Mouse (Mus musculus): ENCODE results near the gene Gm49711. TPM values are rescaled to one million over a fixed set of nuclear protein-coding genes. Genes with fewer than 3 reads are reported as not detected.

Gm49711 gene
- polyA plus RNA-seq, 1 experiment from 2014 or later = 0.29 TPM

- ATAC-seq (replicated peaks; ENCODE audit: low FRiP score) = no peak
- no peaks in the 10 kb centered on the region for H3K27me3 ChIP-seq
- 92% methylated on average over 7 of the region's 7 CpGs for WGBS
Observed at GRCm38 (mm10) chr16:92039421-92039820, 18.7 kb upstream of the Gm49711 start.

GRCm38 (mm10) chr16:92039966-92040365 is 18.1 kb upstream of the Gm49711 start:
- no peaks in the 10 kb centered on the region for H3K36me3 ChIP-seq
- no peak for ATAC-seq (replicated peaks; ENCODE audit: low FRiP score)
- no peaks in the 10 kb centered on the region for H3K9me3 ChIP-seq (replicated peaks)
- no peaks in the 10 kb centered on the region for H3K4me1 ChIP-seq
- H3K4me2 ChIP-seq = no peak overlapping the region
- H3K9ac ChIP-seq = no peak overlapping the region
- H3K27me3 ChIP-seq = no peaks in the 10 kb centered on the region
- WGBS = 96% methylated on average over 11 of the region's 11 CpGs
- no peak overlapping the region for H3K4me3 ChIP-seq (replicated peaks)
- no peak overlapping the region for H3K27ac ChIP-seq

More at GRCm38 (mm10) chr16:92039421-92039820, 18.7 kb upstream of the Gm49711 start:
- Histone ChIP-seq H3K36me3 (no peaks in the 10 kb centered on the region), H3K9ac (no peak overlapping the region), H3K4me2 (no peak overlapping the region), H3K4me3 (replicated peaks) (no peak overlapping the region), H3K9me3 (replicated peaks) (no peaks in the 10 kb centered on the region), H3K27ac (no peak overlapping the region), H3K4me1 (no peaks in the 10 kb centered on the region)

GRCm38 (mm10) chr16:92051777-92052310 is 6.3 kb upstream of the Gm49711 start:
- Histone ChIP-seq H3K9me3 (replicated peaks) (0 out of 2 replicates have a peak, but pooled peaks cover 5% of the 10 kb centered on the region), H3K27ac (no peak overlapping the region), H3K36me3 (no peaks in the 10 kb centered on the region), H3K4me1 (no peaks in the 10 kb centered on the region), H3K4me3 (replicated peaks) (no peak overlapping the region), H3K9ac (no peak overlapping the region), H3K4me2 (no peak overlapping the region), H3K27me3 (no peaks in the 10 kb centered on the region)
- 79% methylated on average over 7 of the region's 7 CpGs for WGBS
- ATAC-seq (replicated peaks; ENCODE audit: low FRiP score) = no peak

GRCm38 (mm10) chr16:92052569-92052968 is 5.5 kb upstream of the Gm49711 start:
- no peaks in the 10 kb centered on the region for H3K36me3 ChIP-seq
- no peak overlapping the region for H3K9ac ChIP-seq
- no peak overlapping the region for H3K4me3 ChIP-seq (replicated peaks)
- no peak overlapping the region for H3K4me2 ChIP-seq
- H3K9me3 ChIP-seq (replicated peaks) = 0 out of 2 replicates have a peak, but pooled peaks cover 5% of the 10 kb centered on the region
- ATAC-seq (replicated peaks; ENCODE audit: low FRiP score) = no peak
- no peak overlapping the region for H3K27ac ChIP-seq
- H3K4me1 ChIP-seq = no peaks in the 10 kb centered on the region
- 75% methylated on average over 10 of the region's 10 CpGs for WGBS
- H3K27me3 ChIP-seq = no peaks in the 10 kb centered on the region

- no peak overlapping the region for H3K9ac ChIP-seq
- no peak overlapping the region for H3K27ac ChIP-seq
- no peak for ATAC-seq (replicated peaks; ENCODE audit: low FRiP score)
- H3K27me3 ChIP-seq = no peaks in the 10 kb centered on the region
- WGBS = 42% methylated on average over 2 of the region's 2 CpGs
- H3K36me3 ChIP-seq = peaks cover 10% of the 10 kb centered on the region
- H3K4me3 ChIP-seq (replicated peaks) = no peak overlapping the region
- H3K4me1 ChIP-seq = peaks cover 23% of the 10 kb centered on the region
- H3K9me3 ChIP-seq (replicated peaks) = 0 out of 2 replicates have a peak, but pooled peaks cover 5% of the 10 kb centered on the region
- no peak overlapping the region for H3K4me2 ChIP-seq
Observed at GRCm38 (mm10) chr16:92056711-92057110, 1.4 kb upstream of the Gm49711 start.

GRCm38 (mm10) chr16:92057456-92057851 is 662 bp upstream of the Gm49711 start:
- peak overlapping the region; percentile 95 for H3K4me3 ChIP-seq (replicated peaks)
- 0 out of 2 replicates have a peak, but pooled peaks cover 5% of the 10 kb centered on the region for H3K9me3 ChIP-seq (replicated peaks)
- 4% methylated on average over 11 of the region's 11 CpGs for WGBS
- peaks cover 23% of the 10 kb centered on the region for H3K4me1 ChIP-seq
- H3K27ac ChIP-seq = peak overlapping the region; percentile 94
- no peaks in the 10 kb centered on the region for H3K27me3 ChIP-seq
- peaks cover 18% of the 10 kb centered on the region for H3K36me3 ChIP-seq
- H3K4me2 ChIP-seq = peak overlapping the region; percentile 81
- peak; percentile 23 for ATAC-seq (replicated peaks; ENCODE audit: low FRiP score)
- peak overlapping the region; percentile 90 for H3K9ac ChIP-seq

GRCm38 (mm10) chr16:92058644-92059620 is 816 bp downstream of the Gm49711 start:
- peak overlapping the region; percentile 90 for H3K9ac ChIP-seq
- peak overlapping the region; percentile 94 for H3K27ac ChIP-seq
- 0 out of 2 replicates have a peak, but pooled peaks cover 2% of the 10 kb centered on the region for H3K9me3 ChIP-seq (replicated peaks)
- ATAC-seq (replicated peaks; ENCODE audit: low FRiP score) = peak; percentile 44
- H3K4me1 ChIP-seq = peaks cover 23% of the 10 kb centered on the region
- WGBS = 2% methylated on average over 35 of the region's 63 CpGs
- no peaks in the 10 kb centered on the region for H3K27me3 ChIP-seq
- peak overlapping the region; percentile 95 for H3K4me3 ChIP-seq (replicated peaks)
- peaks cover 31% of the 10 kb centered on the region for H3K36me3 ChIP-seq
- peak overlapping the region; percentile 81 for H3K4me2 ChIP-seq

GRCm38 (mm10) chr16:92060213-92060612 is 2.1 kb downstream of the Gm49711 start:
- no peak overlapping the region for H3K27ac ChIP-seq
- H3K4me1 ChIP-seq = peaks cover 23% of the 10 kb centered on the region
- 48% methylated on average over 3 of the region's 3 CpGs for WGBS
- H3K4me2 ChIP-seq = peak overlapping the region; percentile 81
- peaks cover 44% of the 10 kb centered on the region for H3K36me3 ChIP-seq
- ATAC-seq (replicated peaks; ENCODE audit: low FRiP score) = no peak
- no peaks in the 10 kb centered on the region for H3K9me3 ChIP-seq (replicated peaks)
- no peaks in the 10 kb centered on the region for H3K27me3 ChIP-seq
- peak overlapping the region; percentile 95 for H3K4me3 ChIP-seq (replicated peaks)
- no peak overlapping the region for H3K9ac ChIP-seq

GRCm38 (mm10) chr16:92061586-92061985 is 3.5 kb downstream of the Gm49711 start:
- Histone ChIP-seq H3K27ac (no peak overlapping the region), H3K27me3 (no peaks in the 10 kb centered on the region), H3K4me2 (no peak overlapping the region), H3K36me3 (peaks cover 58% of the 10 kb centered on the region), H3K9ac (no peak overlapping the region), H3K4me3 (replicated peaks) (no peak overlapping the region), H3K9me3 (replicated peaks) (no peaks in the 10 kb centered on the region), H3K4me1 (peaks cover 23% of the 10 kb centered on the region)
- 97% methylated on average over 7 of the region's 7 CpGs for WGBS
- ATAC-seq (replicated peaks; ENCODE audit: low FRiP score) = no peak

- no peak for ATAC-seq (replicated peaks; ENCODE audit: low FRiP score)
- 90% methylated on average over 1 of the region's 1 CpGs for WGBS
- peaks cover 23% of the 10 kb centered on the region for H3K4me1 ChIP-seq
- H3K27ac ChIP-seq = no peak overlapping the region
- H3K4me3 ChIP-seq (replicated peaks) = no peak overlapping the region
- H3K27me3 ChIP-seq = no peaks in the 10 kb centered on the region
- peaks cover 70% of the 10 kb centered on the region for H3K36me3 ChIP-seq
- H3K9ac ChIP-seq = no peak overlapping the region
- no peak overlapping the region for H3K4me2 ChIP-seq
- no peaks in the 10 kb centered on the region for H3K9me3 ChIP-seq (replicated peaks)
Observed at GRCm38 (mm10) chr16:92062832-92063231, 4.7 kb downstream of the Gm49711 start.

GRCm38 (mm10) chr16:92064801-92065200 is 6.7 kb downstream of the Gm49711 start:
- H3K4me1 ChIP-seq = peaks cover 14% of the 10 kb centered on the region
- H3K4me3 ChIP-seq (replicated peaks) = no peak overlapping the region
- no peak overlapping the region for H3K4me2 ChIP-seq
- WGBS = 89% methylated on average over 2 of the region's 2 CpGs
- no peaks in the 10 kb centered on the region for H3K27me3 ChIP-seq
- no peaks in the 10 kb centered on the region for H3K9me3 ChIP-seq (replicated peaks)
- H3K9ac ChIP-seq = no peak overlapping the region
- no peak overlapping the region for H3K27ac ChIP-seq
- no peak for ATAC-seq (replicated peaks; ENCODE audit: low FRiP score)
- peaks cover 87% of the 10 kb centered on the region for H3K36me3 ChIP-seq

GRCm38 (mm10) chr16:92070338-92070737 is 12.2 kb downstream of the Gm49711 start:
- Histone ChIP-seq H3K36me3 (peaks cover 70% of the 10 kb centered on the region), H3K9me3 (replicated peaks) (no peaks in the 10 kb centered on the region), H3K4me2 (no peak overlapping the region), H3K27me3 (no peaks in the 10 kb centered on the region), H3K4me1 (no peaks in the 10 kb centered on the region), H3K9ac (no peak overlapping the region), H3K27ac (no peak overlapping the region), H3K4me3 (replicated peaks) (no peak overlapping the region)
- ATAC-seq (replicated peaks; ENCODE audit: low FRiP score) = no peak
- WGBS = 88% methylated on average over 8 of the region's 8 CpGs
